Mouse (Mus musculus) bone marrow macrophage, adult 2 months (primary cell): ENCODE measurements around the gene Cttnbp2. TPM values are rescaled to one million over a fixed set of nuclear protein-coding genes. Genes with fewer than 3 reads are reported as not detected.

Experiments
- H3K27ac ChIP-seq: 2 replicates; pipeline ENCODE4 v1.5.1; 2012; ENCODE audit warnings: low read depth, low read length; ENCODE audit not compliant: insufficient read depth
- H3K4me1 ChIP-seq: 2 replicates; pipeline ENCODE4 v1.6.1; 2012; ENCODE audit warnings: low read length; ENCODE audit not compliant: control insufficient read depth, insufficient read depth
- H3K4me3 ChIP-seq: 2 replicates; pipeline ENCODE4 v1.5.1; 2012; ENCODE audit warnings: mild to moderate bottlenecking, low read length, moderate library complexity; ENCODE audit not compliant: insufficient read depth
- CTCF ChIP-seq: IDR thresholded peaks from 2 replicates; pipeline ENCODE4 v1.5.1; 2012; ENCODE audit warnings: low read depth, mild to moderate bottlenecking, low read length, moderate library complexity
- POLR2A ChIP-seq: IDR thresholded peaks from 2 replicates; pipeline ENCODE4 v1.6.1; 2012; ENCODE audit warnings: mild to moderate bottlenecking, low read depth, low read length, borderline replicate concordance
- polyA plus RNA-seq: library from polyadenylated mRNA; stranded (reverse); fragments of >200 nt; gene quantifications from 2 replicates; pipeline ENCODE4 v1.2.4, GENCODE M21; 2012; ENCODE audit not compliant: missing spikeins, insufficient read depth, insufficient read length

The Cttnbp2 gene
- polyA plus RNA-seq, 1 experiment = not detected

GRCm38 (mm10) chr6:18374744-18375143, 139.9 kb downstream of the Cttnbp2 start:
- Histone ChIP-seq H3K27ac (no peak overlapping the region), H3K4me3 (no peak overlapping the region), H3K4me1 (no peaks in the 10 kb centered on the region)
- TF ChIP-seq POLR2A = no peak
- no peak for TF ChIP-seq CTCF

- H3K4me1 ChIP-seq = no peaks in the 10 kb centered on the region
- H3K27ac ChIP-seq = no peak overlapping the region
- no peak for TF ChIP-seq POLR2A
- TF ChIP-seq CTCF = no peak
- no peak overlapping the region for H3K4me3 ChIP-seq
These were observed 141.0 kb downstream of the Cttnbp2 start for GRCm38 (mm10) chr6:18373652-18374051.

GRCm38 (mm10) chr6:18372447-18373228, 142.0 kb downstream of the Cttnbp2 start:
- Histone ChIP-seq H3K4me1 (no peaks in the 10 kb centered on the region), H3K4me3 (no peak overlapping the region), H3K27ac (no peak overlapping the region)
- TF ChIP-seq POLR2A (no peak), CTCF (peak; percentile 52; the same call in 1 of the 2 replicates)

GRCm38 (mm10) chr6:18369723-18370122, 144.9 kb downstream of the Cttnbp2 start:
- no peak overlapping the region for H3K4me3 ChIP-seq
- H3K27ac ChIP-seq = no peak overlapping the region
- H3K4me1 ChIP-seq = no peaks in the 10 kb centered on the region
- TF ChIP-seq POLR2A (no peak), CTCF (no peak)

GRCm38 (mm10) chr6:18369054-18369453, 145.6 kb downstream of the Cttnbp2 start:
- no peak for TF ChIP-seq CTCF
- no peak for TF ChIP-seq POLR2A
- no peak overlapping the region for H3K27ac ChIP-seq
- H3K4me3 ChIP-seq = no peak overlapping the region
- no peaks in the 10 kb centered on the region for H3K4me1 ChIP-seq

GRCm38 (mm10) chr6:18362232-18362631, 152.4 kb downstream of the Cttnbp2 start:
- Histone ChIP-seq H3K4me3 (no peak overlapping the region), H3K4me1 (no peaks in the 10 kb centered on the region), H3K27ac (no peak overlapping the region)
- TF ChIP-seq POLR2A (no peak), CTCF (no peak)

- H3K4me3 ChIP-seq = no peak overlapping the region
- TF ChIP-seq POLR2A (no peak), CTCF (no peak)
- no peak overlapping the region for H3K27ac ChIP-seq
- no peaks in the 10 kb centered on the region for H3K4me1 ChIP-seq
These were observed 153.7 kb downstream of the Cttnbp2 start for GRCm38 (mm10) chr6:18360955-18361354.

- Histone ChIP-seq H3K4me1 (no peaks in the 10 kb centered on the region), H3K4me3 (no peak overlapping the region), H3K27ac (no peak overlapping the region)
- TF ChIP-seq POLR2A = no peak
- TF ChIP-seq CTCF = no peak
These were observed 154.5 kb downstream of the Cttnbp2 start for GRCm38 (mm10) chr6:18360154-18360553.

- TF ChIP-seq CTCF (no peak), POLR2A (no peak)
- H3K4me1 ChIP-seq = no peaks in the 10 kb centered on the region
These were observed 165.3 kb downstream of the Cttnbp2 start for GRCm38 (mm10) chr6:18349153-18349858.

GRCm38 (mm10) chr6:18344272-18344671, 170.4 kb downstream of the Cttnbp2 start:
- H3K4me1 ChIP-seq = no peaks in the 10 kb centered on the region
- H3K27ac ChIP-seq = no peak overlapping the region
- H3K4me3 ChIP-seq = no peak overlapping the region
- TF ChIP-seq CTCF = no peak
- no peak for TF ChIP-seq POLR2A

More at GRCm38 (mm10) chr6:18349153-18349858, 165.3 kb downstream of the Cttnbp2 start:
- Histone ChIP-seq H3K4me3 (no peak overlapping the region), H3K27ac (no peak overlapping the region)
